Mouse (Mus musculus): ENCODE results near the gene Rhbdd1.
A peak's percentile ranks its signal among the peaks of the same experiment; 100 is the strongest.

Rhbdd1 gene

GRCm38 (mm10) chr1:82316111-82316745 lies at the start of gene Rhbdd1:
TSS of gene Rhbdd1 (plus strand) at chr1:82316452.
- peak; percentile 99 for DNase-seq

- DNase-seq = no peak
Observed at GRCm38 (mm10) chr1:82267547-82267946, 48.7 kb upstream of the Rhbdd1 start.

- no peak for DNase-seq
Observed at GRCm38 (mm10) chr1:82272231-82272630, 44.0 kb upstream of the Rhbdd1 start.

GRCm38 (mm10) chr1:82273529-82273928 lies 42.7 kb upstream of the Rhbdd1 start:
- DNase-seq = no peak

- DNase-seq = no peak
Observed at GRCm38 (mm10) chr1:82274361-82274760, 41.9 kb upstream of the Rhbdd1 start.

GRCm38 (mm10) chr1:82279768-82280167 lies 36.5 kb upstream of the Rhbdd1 start:
- no peak for DNase-seq

GRCm38 (mm10) chr1:82281823-82282222 lies 34.4 kb upstream of the Rhbdd1 start:
- no peak for DNase-seq

- DNase-seq = peak; percentile 91
Observed at GRCm38 (mm10) chr1:82282992-82283611, 33.1 kb upstream of the Rhbdd1 start.

GRCm38 (mm10) chr1:82283901-82284301 lies 32.4 kb upstream of the Rhbdd1 start:
- DNase-seq = no peak

- no peak for DNase-seq
Observed at GRCm38 (mm10) chr1:82284403-82284802, 31.8 kb upstream of the Rhbdd1 start.

- DNase-seq = no peak
Observed at GRCm38 (mm10) chr1:82285461-82286189, 30.6 kb upstream of the Rhbdd1 start.

- no peak for DNase-seq
Observed at GRCm38 (mm10) chr1:82286190-82287051, 29.8 kb upstream of the Rhbdd1 start.

GRCm38 (mm10) chr1:82287052-82287775 lies 29.0 kb upstream of the Rhbdd1 start:
- DNase-seq = no peak

GRCm38 (mm10) chr1:82287776-82288325 lies 28.4 kb upstream of the Rhbdd1 start:
- no peak for DNase-seq

GRCm38 (mm10) chr1:82288421-82288990 lies 27.7 kb upstream of the Rhbdd1 start:
- DNase-seq = no peak

GRCm38 (mm10) chr1:82289116-82289989 lies 26.9 kb upstream of the Rhbdd1 start:
- peak; percentile 23 for DNase-seq

GRCm38 (mm10) chr1:82289990-82290681 lies 26.1 kb upstream of the Rhbdd1 start:
- DNase-seq = peak; percentile 76

GRCm38 (mm10) chr1:82290723-82291150 lies 25.5 kb upstream of the Rhbdd1 start:
- peak; percentile 88 for DNase-seq

GRCm38 (mm10) chr1:82291151-82291797 lies 25.0 kb upstream of the Rhbdd1 start, which contains the start of gene Irs1:
TSS of gene Irs1 (minus strand) at chr1:82291416.
- peak; percentile 91 for DNase-seq
